Mouse (Mus musculus): ENCODE results near the gene Taf5l. TPM values are rescaled to one million over a fixed set of nuclear protein-coding genes. Genes with fewer than 3 reads are reported as not detected.
A peak's percentile ranks its signal among the peaks of the same experiment; 100 is the strongest.

Taf5l gene
- polyA plus RNA-seq (2012; rRNA removed) = 22.7 and 26.0 TPM in 2 replicates

GRCm38 (mm10) chr8:124021237-124022227 is at the start of gene Taf5l, which contains the start of gene Urb2:
Gene Taf5l (minus strand): TSS chr8:124021397.
Gene Urb2 (plus strand): TSS chr8:124021508.
- DNase-seq = peak; percentile 94
- TF ChIP-seq POLR2A (IDR thresholded peaks at IDR 0.05; ENCODE audit: borderline replicate concordance, extremely low read depth, low read depth, low read length) = peak; percentile 55; the same call in 1 of the 2 replicates
- TF ChIP-seq CTCF (IDR thresholded peaks at IDR 0.05; ENCODE audit: insufficient read depth, low read length) = no peak
- Histone ChIP-seq H3K4me1 (ENCODE audit: control insufficient read depth, insufficient read depth, low read length) (peaks cover 6% of the 10 kb centered on the region), H3K4me3 (replicated peaks; ENCODE audit: extremely low read depth, low read depth, low read length) (peak within 1 kb of the TSS; percentile 76)
- under 1% methylated on average over 74 of the region's 74 CpGs for WGBS

- WGBS = 31% methylated on average over 18 of the region's 18 CpGs
- no peak for DNase-seq
- no peak overlapping the region for H3K4me3 ChIP-seq (replicated peaks; ENCODE audit: extremely low read depth, low read depth, low read length)
- TF ChIP-seq POLR2A (IDR thresholded peaks at IDR 0.05; ENCODE audit: borderline replicate concordance, extremely low read depth, low read depth, low read length) (no peak), CTCF (IDR thresholded peaks at IDR 0.05; ENCODE audit: insufficient read depth, low read length) (no peak)
- H3K4me1 ChIP-seq (ENCODE audit: control insufficient read depth, insufficient read depth, low read length) = peaks cover 7% of the 10 kb centered on the region
These were observed 49.4 kb upstream of the Taf5l start for GRCm38 (mm10) chr8:124070363-124071324.

- no peak for DNase-seq
- peaks cover 7% of the 10 kb centered on the region for H3K4me1 ChIP-seq (ENCODE audit: control insufficient read depth, insufficient read depth, low read length)
- WGBS = 51% methylated on average over 4 of the region's 4 CpGs
- no peak overlapping the region for H3K4me3 ChIP-seq (replicated peaks; ENCODE audit: extremely low read depth, low read depth, low read length)
- TF ChIP-seq CTCF (IDR thresholded peaks at IDR 0.05; ENCODE audit: insufficient read depth, low read length) = no peak
- no peak for TF ChIP-seq POLR2A (IDR thresholded peaks at IDR 0.05; ENCODE audit: borderline replicate concordance, extremely low read depth, low read depth, low read length)
These were observed 46.0 kb upstream of the Taf5l start for GRCm38 (mm10) chr8:124067059-124067750.

GRCm38 (mm10) chr8:124066325-124067058 is 45.3 kb upstream of the Taf5l start:
- Histone ChIP-seq H3K4me1 (ENCODE audit: control insufficient read depth, insufficient read depth, low read length) (peaks cover 7% of the 10 kb centered on the region), H3K4me3 (replicated peaks; ENCODE audit: extremely low read depth, low read depth, low read length) (no peak overlapping the region)
- DNase-seq = no peak
- TF ChIP-seq CTCF (IDR thresholded peaks at IDR 0.05; ENCODE audit: insufficient read depth, low read length) (no peak), POLR2A (IDR thresholded peaks at IDR 0.05; ENCODE audit: borderline replicate concordance, extremely low read depth, low read depth, low read length) (no peak)
- whole genome bisulfite sequencing = 33% methylated on average over 4 of the region's 4 CpGs

- TF ChIP-seq CTCF (IDR thresholded peaks at IDR 0.05; ENCODE audit: insufficient read depth, low read length) (no peak), POLR2A (IDR thresholded peaks at IDR 0.05; ENCODE audit: borderline replicate concordance, extremely low read depth, low read depth, low read length) (no peak)
- Histone ChIP-seq H3K4me1 (ENCODE audit: control insufficient read depth, insufficient read depth, low read length) (no peaks in the 10 kb centered on the region), H3K4me3 (replicated peaks; ENCODE audit: extremely low read depth, low read depth, low read length) (no peak overlapping the region)
- no peak for DNase-seq
- 71% methylated on average over 11 of the region's 11 CpGs for WGBS
These were observed 35.8 kb upstream of the Taf5l start for GRCm38 (mm10) chr8:124056832-124057655.

GRCm38 (mm10) chr8:124052568-124052967 is 31.4 kb upstream of the Taf5l start:
- Histone ChIP-seq H3K4me1 (ENCODE audit: control insufficient read depth, insufficient read depth, low read length) (no peaks in the 10 kb centered on the region), H3K4me3 (replicated peaks; ENCODE audit: extremely low read depth, low read depth, low read length) (no peak overlapping the region)
- TF ChIP-seq POLR2A (IDR thresholded peaks at IDR 0.05; ENCODE audit: borderline replicate concordance, extremely low read depth, low read depth, low read length) = no peak
- no peak for TF ChIP-seq CTCF (IDR thresholded peaks at IDR 0.05; ENCODE audit: insufficient read depth, low read length)
- 60% methylated on average over 4 of the region's 4 CpGs for WGBS
- DNase-seq = no peak

GRCm38 (mm10) chr8:124052110-124052509 is 30.9 kb upstream of the Taf5l start:
- 21% methylated on average over 3 of the region's 3 CpGs for WGBS
- peak; percentile 71 for DNase-seq
- Histone ChIP-seq H3K4me1 (ENCODE audit: control insufficient read depth, insufficient read depth, low read length) (no peaks in the 10 kb centered on the region), H3K4me3 (replicated peaks; ENCODE audit: extremely low read depth, low read depth, low read length) (no peak overlapping the region)
- TF ChIP-seq POLR2A (IDR thresholded peaks at IDR 0.05; ENCODE audit: borderline replicate concordance, extremely low read depth, low read depth, low read length) = no peak
- peak; percentile 99 for TF ChIP-seq CTCF (IDR thresholded peaks at IDR 0.05; ENCODE audit: insufficient read depth, low read length)
